Mouse (Mus musculus) left cerebral cortex, postnatal 25 days (tissue): ENCODE data around the gene Rspry1. TPM values are rescaled to one million over a fixed set of nuclear protein-coding genes. Genes with fewer than 3 reads are reported as not detected.

Experiments
- DNase-seq, 2 experiments: peaks; one replicate each; pipeline ENCODE4 v3.0.0; 2022; ENCODE audit warnings: low spot score in 2 of 2, mixed read lengths in 1 of 2
- intact Hi-C: fragments of 180-260 bp; cut with DNase I; formaldehyde crosslinking; loops from one replicate; pipeline ENCODE4 v1.15.1; 2025
- total RNA-seq, 2 experiments: library from RNA; stranded (reverse); gene quantifications; 2 replicates each; pipeline ENCODE4 v1.2.3; 2021

The Rspry1 gene
- total RNA-seq, 2 experiments from 2014 or later = 26.6 to 30.3 TPM

- DNase-seq = no peak
- intact Hi-C loops = no loop called here
Observed at GRCm38 (mm10) chr8:94674384-94674783, 72.6 kb downstream of the Rspry1 start.

GRCm38 (mm10) chr8:94675923-94676322 is 74.2 kb downstream of the Rspry1 start:
- DNase-seq = no peak
- intact Hi-C loops = no loop called here

DNA sequence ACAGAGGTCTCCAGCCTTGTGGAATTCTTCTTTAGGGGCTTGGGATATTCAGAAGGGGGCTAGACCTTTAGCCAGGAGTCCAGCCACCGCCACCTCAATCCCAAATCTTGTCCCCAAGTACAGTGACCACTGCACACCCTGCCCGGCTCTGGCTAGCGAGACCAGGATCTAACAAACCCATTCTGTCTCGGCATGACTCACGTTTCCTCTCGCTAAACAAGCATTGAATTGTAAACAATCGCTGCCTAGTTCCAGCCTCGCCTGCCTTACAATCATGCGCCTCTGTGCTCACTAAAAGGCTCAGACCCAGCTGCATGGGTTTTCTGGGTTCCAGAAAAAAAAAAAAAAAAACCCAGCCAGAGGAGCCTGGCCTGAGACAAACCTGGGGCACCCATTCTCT is 76.8 kb downstream of the Rspry1 start:
- intact Hi-C loops = no loop called here
- peak in 1 of 2 experiments; percentile 63 for DNase-seq

DNA sequence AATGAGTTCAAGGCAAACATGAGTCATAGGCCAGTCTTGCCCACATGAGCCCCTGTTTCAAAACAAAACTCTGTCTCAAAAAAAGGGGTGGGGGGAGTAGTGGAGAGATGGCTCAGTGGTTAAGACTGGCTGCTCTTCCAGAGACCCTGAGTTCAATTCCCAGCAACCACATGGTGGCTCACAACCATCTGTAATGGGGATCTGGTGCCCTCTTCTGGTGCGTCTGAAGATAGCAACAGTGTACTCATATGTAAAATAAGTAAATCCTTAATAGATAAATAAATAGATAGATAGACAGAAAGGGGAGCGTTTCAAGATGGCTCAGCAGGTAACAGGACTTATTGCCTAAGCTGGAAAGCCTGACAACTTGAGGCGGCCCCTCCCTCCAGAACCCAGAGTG is 78.7 kb downstream of the Rspry1 start:
- intact Hi-C loops = no loop called here
- DNase-seq = no peak

GRCm38 (mm10) chr8:94682732-94683524 is 81.2 kb downstream of the Rspry1 start:
- DNase-seq = no peak
- intact Hi-C loops = no loop called here

GRCm38 (mm10) chr8:94684287-94684686 is 82.5 kb downstream of the Rspry1 start:
- no peak for DNase-seq
- intact Hi-C loops = no loop called here

GRCm38 (mm10) chr8:94685953-94686352 is 84.2 kb downstream of the Rspry1 start:
- DNase-seq = no peak
- intact Hi-C loops = no loop called here

DNA sequence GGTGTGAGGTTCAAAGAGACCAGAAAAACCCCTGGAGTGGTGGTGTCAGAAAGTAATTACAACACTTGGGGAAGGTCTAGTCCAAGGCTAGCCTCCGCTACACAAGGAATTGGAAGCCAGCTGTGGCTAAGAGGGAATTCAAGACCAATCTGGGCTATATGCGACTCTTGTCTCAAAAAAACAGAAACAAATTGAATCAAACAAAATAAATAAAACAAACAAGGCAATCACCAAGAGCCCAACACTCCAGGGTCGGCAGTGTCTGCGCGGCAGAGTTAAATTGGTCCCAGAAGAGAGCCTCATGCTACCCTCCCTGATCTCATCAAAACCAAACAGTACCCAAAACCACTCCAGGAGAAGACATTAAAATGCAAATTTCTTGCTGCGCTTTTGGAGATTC is 93.0 kb downstream of the Rspry1 start:
- intact Hi-C loops = loop anchor here (2.0 kb wide), 1 partner anchor 162 kb away; the partner anchor contains the start of gene Cpne2
- no peak for DNase-seq

GRCm38 (mm10) chr8:94695341-94695993 is 93.7 kb downstream of the Rspry1 start:
- intact Hi-C loops = loop anchor here (2.0 kb wide), 1 partner anchor 163 kb away; the partner anchor contains the start of gene Cpne2
- no peak for DNase-seq

GRCm38 (mm10) chr8:94695994-94696384 is 94.3 kb downstream of the Rspry1 start, which contains the start of gene Pllp:
Gene Pllp, minus strand, starts transcription at chr8:94696278.
- intact Hi-C loops = loop anchor here (2.0 kb wide), 1 partner anchor 163 kb away; the partner anchor contains the start of gene Cpne2
- DNase-seq = peak; percentile 31 to 54

DNA sequence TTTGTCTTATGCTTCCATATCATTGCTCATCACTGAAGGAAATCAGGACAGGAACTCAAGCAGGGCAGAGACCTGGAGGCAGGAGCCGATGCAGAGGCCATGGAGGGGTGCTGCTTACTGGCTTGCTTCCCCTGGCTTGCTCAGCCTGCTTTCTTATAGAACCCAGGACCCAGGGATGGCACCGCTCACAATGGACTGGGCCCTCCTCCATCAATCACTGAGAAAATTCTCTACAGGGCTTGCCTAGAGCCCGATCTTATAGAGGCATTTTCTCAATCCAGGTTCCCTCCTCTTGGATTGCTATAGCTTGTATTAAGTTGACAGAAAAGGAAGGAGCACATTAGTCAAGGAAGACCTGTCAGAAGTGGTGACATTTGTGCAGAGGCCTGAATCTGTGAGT is 94.8 kb downstream of the Rspry1 start:
- intact Hi-C loops = no loop called here

GRCm38 (mm10) chr8:94697956-94698355 is 96.2 kb downstream of the Rspry1 start:
- DNase-seq = no peak
- intact Hi-C loops = no loop called here

More for the DNA sequence above, 94.8 kb downstream of the Rspry1 start:
- peak in 1 of 2 experiments; percentile 1 for DNase-seq

DNA sequence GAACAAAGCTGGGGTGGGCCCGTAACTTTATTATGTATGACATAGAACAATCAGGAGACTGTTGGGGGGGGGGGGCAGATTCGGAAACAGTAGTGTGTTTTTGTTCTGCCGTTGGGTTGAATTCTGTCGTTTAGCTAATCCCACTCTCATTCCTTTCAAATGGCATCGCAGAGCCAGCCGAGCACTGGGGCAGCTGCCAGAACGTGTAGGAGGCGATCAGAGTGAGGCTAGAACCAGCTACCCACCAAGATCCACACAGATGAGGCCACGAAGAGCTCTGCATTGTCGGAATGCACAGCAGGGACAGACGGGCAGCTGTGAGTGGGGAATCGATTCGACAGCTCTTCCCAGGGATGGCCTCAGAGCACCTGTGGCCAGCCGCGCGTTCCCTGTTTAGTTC is 97.6 kb downstream of the Rspry1 start:
- intact Hi-C loops = no loop called here
- peak in 1 of 2 experiments; percentile 74 for DNase-seq

DNA sequence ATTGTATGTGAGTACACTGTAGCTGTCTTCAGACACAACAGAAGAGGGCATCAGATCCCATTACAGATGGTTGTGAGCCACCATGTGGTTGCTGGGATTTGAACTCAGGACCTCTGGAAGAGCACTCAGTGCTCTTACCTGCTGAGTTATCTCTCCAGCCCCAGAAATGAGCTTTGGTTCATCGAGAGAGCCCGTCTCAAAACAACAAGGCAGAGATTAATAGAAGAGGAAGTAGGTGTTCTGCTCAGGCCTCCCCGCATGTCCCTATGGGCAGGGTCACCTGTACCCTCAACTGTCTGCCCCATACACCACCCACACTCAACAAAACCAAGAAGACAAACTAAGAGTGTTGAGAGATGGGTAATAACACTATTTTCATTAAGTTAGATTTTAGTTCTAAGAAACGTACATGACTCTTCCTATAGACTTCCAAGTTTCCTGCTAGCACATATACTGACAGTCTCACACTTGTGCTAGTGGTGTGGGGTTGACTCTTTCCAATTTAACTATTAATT is 98.7 kb downstream of the Rspry1 start:
- no peak for DNase-seq
- intact Hi-C loops = loop anchor here (5.0 kb wide), 1 partner anchor 358 kb away; no protein-coding TSS in a partner anchor

DNA sequence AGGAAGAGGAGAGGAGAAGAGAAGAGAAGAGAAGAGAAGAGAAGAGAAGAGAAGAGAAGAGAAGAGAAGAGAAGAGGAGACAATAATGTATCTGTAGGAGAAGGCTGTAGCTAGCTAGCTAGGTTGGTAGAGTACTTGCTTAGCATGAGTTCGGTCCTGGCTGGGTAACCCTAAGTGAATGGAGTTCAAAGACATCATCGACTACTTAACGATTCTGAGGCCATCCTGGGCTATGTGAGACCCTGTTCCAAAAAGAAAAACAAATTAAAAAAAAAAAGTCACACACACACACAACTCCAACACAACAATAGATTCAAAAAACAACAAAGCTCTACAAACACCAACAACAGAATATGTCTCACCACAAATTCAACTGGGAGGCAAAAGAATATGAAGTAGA is 100.4 kb downstream of the Rspry1 start:
- intact Hi-C loops = loop anchor here (2.0 to 5.0 kb wide), 4 partner anchors 99 to 360 kb away; no protein-coding TSS in a partner anchor
- DNase-seq = no peak

DNA sequence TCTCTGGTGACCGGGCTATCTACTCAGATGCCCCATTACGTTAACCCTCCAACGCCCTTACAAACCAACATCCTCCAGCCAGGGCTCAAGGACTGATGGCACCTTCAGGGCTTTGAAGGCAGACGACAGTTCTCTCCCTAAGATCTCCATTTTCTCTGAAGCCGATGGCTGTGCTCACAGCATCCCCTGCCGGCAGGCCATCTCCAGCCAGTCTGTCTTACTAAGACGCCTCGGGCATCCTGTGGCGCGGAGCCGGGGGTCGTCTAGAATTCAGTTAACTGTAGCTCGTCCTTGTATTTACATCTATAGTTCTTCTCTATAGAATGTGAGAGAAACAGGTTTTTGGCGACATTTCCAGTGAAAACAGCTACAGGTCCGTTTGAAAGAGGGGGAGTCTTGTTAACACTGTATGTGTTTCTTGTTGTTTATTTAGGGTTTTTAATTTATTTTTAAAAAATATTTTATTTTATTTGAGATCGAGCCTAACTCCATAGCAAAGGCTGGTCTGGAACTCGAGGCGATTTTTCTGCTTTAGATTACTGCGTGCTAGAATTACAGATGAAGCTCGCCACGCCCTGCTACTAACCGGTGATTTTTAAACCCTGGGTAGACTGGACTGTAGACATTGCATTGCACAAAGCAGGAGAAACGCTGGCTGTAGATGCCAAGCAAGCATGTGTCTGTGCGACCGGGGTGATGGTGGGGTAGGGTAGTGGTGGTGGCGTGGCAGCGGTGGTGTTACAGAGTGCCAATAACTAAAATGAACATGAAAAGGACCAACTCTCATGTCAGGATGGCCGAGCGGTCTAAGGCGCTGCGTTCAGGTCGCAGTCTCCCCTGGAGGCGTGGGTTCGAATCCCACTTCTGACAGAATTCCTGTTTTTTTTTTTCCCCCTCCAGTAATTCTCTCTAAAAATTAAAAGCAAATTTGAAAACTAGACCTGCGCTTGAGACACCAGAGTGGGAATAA is 101.4 kb downstream of the Rspry1 start:
- DNase-seq = peak; percentile 81 to 88
- intact Hi-C loops = loop anchor here (2.0 to 5.0 kb wide), 4 partner anchors 100 to 361 kb away; no protein-coding TSS in a partner anchor

DNA sequence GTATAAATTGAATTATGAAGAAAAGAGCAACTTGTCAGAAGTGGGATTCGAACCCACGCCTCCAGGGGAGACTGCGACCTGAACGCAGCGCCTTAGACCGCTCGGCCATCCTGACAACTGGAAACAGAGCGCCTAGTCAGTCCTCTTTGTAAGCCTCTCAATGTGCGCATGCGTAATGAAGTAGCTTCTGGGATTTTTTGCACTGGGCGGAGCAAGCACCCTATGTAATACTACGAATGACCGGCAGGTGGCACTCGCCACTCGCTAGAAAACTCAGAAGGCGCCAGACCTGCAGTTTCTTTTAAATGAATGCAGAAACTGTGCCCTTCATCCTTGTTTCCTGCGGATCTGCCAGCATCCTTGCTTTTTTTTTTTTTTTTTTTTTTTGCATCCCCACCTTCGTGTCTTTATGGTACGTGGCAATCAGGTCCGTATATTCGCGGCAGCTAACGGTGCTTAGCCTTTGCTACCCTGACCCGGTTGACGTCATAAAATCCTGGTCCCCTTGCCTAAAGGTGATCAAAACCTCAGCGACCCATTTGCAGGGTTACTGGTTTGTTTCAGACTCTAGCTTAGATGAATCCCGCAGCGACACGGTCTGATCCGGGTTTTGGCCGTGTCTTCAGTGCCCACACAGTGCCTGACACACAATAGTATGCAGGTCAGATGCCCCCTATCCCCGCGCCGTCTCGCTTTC is 102.4 kb downstream of the Rspry1 start:
- intact Hi-C loops = loop anchor here (1.0 to 5.0 kb wide), 6 partner anchors 68 to 362 kb away; partner anchors contain the start of gene Cx3cl1

DNA sequence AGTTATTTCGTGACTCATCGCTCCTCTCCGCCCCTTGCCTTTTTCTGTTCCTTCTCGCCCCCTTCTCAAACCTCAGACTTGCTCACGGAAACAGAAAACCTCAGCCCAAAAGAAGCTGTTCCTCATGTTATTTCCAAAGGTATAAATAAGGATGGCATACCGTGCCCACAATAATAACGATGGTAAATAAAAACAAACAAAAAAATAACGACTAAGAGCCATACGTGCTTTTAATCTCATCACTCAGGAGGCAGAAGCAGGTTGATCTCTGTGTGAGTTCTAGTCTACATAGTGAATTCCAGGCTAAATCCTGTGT is 102.9 kb downstream of the Rspry1 start:
- intact Hi-C loops = loop anchor here (1.0 to 5.0 kb wide), 3 partner anchors 68 to 362 kb away; partner anchors contain the start of gene Cx3cl1

More for the DNA sequence above, 102.4 kb downstream of the Rspry1 start:
- DNase-seq = peak; percentile 99

More for the DNA sequence above, 102.9 kb downstream of the Rspry1 start:
- no peak for DNase-seq
